Mouse (Mus musculus) bone marrow macrophage, adult 2 months (primary cell): ENCODE results near the gene Sdk2.

ENCODE experiments used
- CTCF ChIP-seq: IDR thresholded peaks from 2 replicates; pipeline ENCODE4 v1.5.1; 2012; ENCODE audit warnings: low read depth, mild to moderate bottlenecking, low read length, moderate library complexity
- POLR2A ChIP-seq: IDR thresholded peaks from 2 replicates; pipeline ENCODE4 v1.6.1; 2012; ENCODE audit warnings: mild to moderate bottlenecking, low read depth, low read length, borderline replicate concordance

- no peak for TF ChIP-seq CTCF
- no peak for TF ChIP-seq POLR2A
These were observed 238.7 kb downstream of the Sdk2 start for GRCm38 (mm10) chr11:113828081-113828554.
